Mouse (Mus musculus) cortical plate, adult 2 months (tissue): ENCODE measurements around the gene Abcc9.

Experiments
- CTCF ChIP-seq: fragments of 200-500 bp; IDR thresholded peaks from 2 replicates; pipeline ENCODE4 v1.5.1; 2011; ENCODE audit warnings: mild to moderate bottlenecking, control low read depth, low read length; ENCODE audit not compliant: insufficient read depth; ENCODE audit errors: extremely low read depth
- POLR2A ChIP-seq: fragments of 200-500 bp; IDR thresholded peaks from 2 replicates; pipeline ENCODE4 v1.6.1; 2011; ENCODE audit warnings: mild to moderate bottlenecking, low read length, control low read depth; ENCODE audit not compliant: insufficient read depth; ENCODE audit errors: extremely low read depth

- TF ChIP-seq POLR2A (no peak), CTCF (no peak)
These were observed 19.0 kb downstream of the Abcc9 start for GRCm38 (mm10) chr6:142682985-142683691.
